Mouse (Mus musculus): Measurements from ENCODE around the gene Sf3b4.
"Not testable (repeated sequence)": the region's sequence is repeated elsewhere in the genome, so short reads cannot be mapped to it uniquely, and the experiment has no call there.

Sf3b4 gene

GRCm38 (mm10) chr3:96173185-96173584 is 1.1 kb downstream of the Sf3b4 start:
- DNase-seq (ENCODE audit: low read depth in 1 of 2, low spot score in 2 of 2), result no peak

- DNase-seq (ENCODE audit: low read depth in 1 of 2, low spot score in 2 of 2), result not testable (repeated sequence)
Observed at GRCm38 (mm10) chr3:96174042-96174441, 1.9 kb downstream of the Sf3b4 start.

GRCm38 (mm10) chr3:96175251-96175650 is 3.1 kb downstream of the Sf3b4 start:
- no peak for DNase-seq (ENCODE audit: low read depth in 1 of 2, low spot score in 2 of 2)

- DNase-seq (ENCODE audit: low read depth in 1 of 2, low spot score in 2 of 2), result no peak
Observed at GRCm38 (mm10) chr3:96178427-96178826, 6.3 kb downstream of the Sf3b4 start.

- no peak for DNase-seq (ENCODE audit: low read depth in 1 of 2, low spot score in 2 of 2)
Observed at GRCm38 (mm10) chr3:96178902-96179301, 6.8 kb downstream of the Sf3b4 start.

- DNase-seq (ENCODE audit: low read depth in 1 of 2, low spot score in 2 of 2), result no peak
Observed at GRCm38 (mm10) chr3:96179531-96179930, 7.4 kb downstream of the Sf3b4 start.

GRCm38 (mm10) chr3:96180727-96181477 is 8.8 kb downstream of the Sf3b4 start, which contains the start of gene Sv2a:
TSS of gene Sv2a (plus strand) at chr3:96181151.
- DNase-seq (ENCODE audit: low read depth in 1 of 2, low spot score in 2 of 2), result no peak

GRCm38 (mm10) chr3:96181510-96182381 is 9.6 kb downstream of the Sf3b4 start:
- no peak for DNase-seq (ENCODE audit: low read depth in 1 of 2, low spot score in 2 of 2)

GRCm38 (mm10) chr3:96182382-96182776 is 10.2 kb downstream of the Sf3b4 start:
- no peak for DNase-seq (ENCODE audit: low read depth in 1 of 2, low spot score in 2 of 2)

GRCm38 (mm10) chr3:96192977-96193376 is 20.8 kb downstream of the Sf3b4 start:
- no peak for DNase-seq (ENCODE audit: low read depth in 1 of 2, low spot score in 2 of 2)

- no peak for DNase-seq (ENCODE audit: low read depth in 1 of 2, low spot score in 2 of 2)
Observed at GRCm38 (mm10) chr3:96194966-96195365, 22.8 kb downstream of the Sf3b4 start.

- no peak for DNase-seq (ENCODE audit: low read depth in 1 of 2, low spot score in 2 of 2)
Observed at GRCm38 (mm10) chr3:96195616-96196313, 23.6 kb downstream of the Sf3b4 start.

GRCm38 (mm10) chr3:96196437-96197128 is 24.5 kb downstream of the Sf3b4 start:
- DNase-seq (ENCODE audit: low read depth in 1 of 2, low spot score in 2 of 2), result no peak

- DNase-seq (ENCODE audit: low read depth in 1 of 2, low spot score in 2 of 2), result peak; percentile 39 to 68
Observed at GRCm38 (mm10) chr3:96197129-96197749, 25.1 kb downstream of the Sf3b4 start.

- DNase-seq (ENCODE audit: low read depth in 1 of 2, low spot score in 2 of 2), result no peak
Observed at GRCm38 (mm10) chr3:96198181-96198580, 26.0 kb downstream of the Sf3b4 start.

GRCm38 (mm10) chr3:96198601-96199251 is 26.6 kb downstream of the Sf3b4 start:
- DNase-seq (ENCODE audit: low read depth in 1 of 2, low spot score in 2 of 2), result not testable (repeated sequence)

- no peak for DNase-seq (ENCODE audit: low read depth in 1 of 2, low spot score in 2 of 2)
Observed at GRCm38 (mm10) chr3:96199731-96200130, 27.6 kb downstream of the Sf3b4 start.

GRCm38 (mm10) chr3:96207819-96208218 is 35.7 kb downstream of the Sf3b4 start:
- DNase-seq (ENCODE audit: low read depth in 1 of 2, low spot score in 2 of 2), result no peak

- no peak for DNase-seq (ENCODE audit: low read depth in 1 of 2, low spot score in 2 of 2)
Observed at GRCm38 (mm10) chr3:96209242-96209641, 37.1 kb downstream of the Sf3b4 start.

GRCm38 (mm10) chr3:96219191-96219641 is 47.1 kb downstream of the Sf3b4 start:
- no peak for DNase-seq (ENCODE audit: low read depth in 1 of 2, low spot score in 2 of 2)

Data from monocyte, adult 2 months (primary cell).